Mouse (Mus musculus) thymus, postnatal 25 days (tissue): Measurements from ENCODE around the gene Sema5b.
"Not testable (repeated sequence)": the region's sequence is repeated elsewhere in the genome, so short reads cannot be mapped to it uniquely, and the experiment has no call there.

Experiments used
- DNase-seq: peaks from one replicate; pipeline ENCODE4 v3.0.0; 2022

Sema5b gene

GRCm38 (mm10) chr16:35555596-35556482, 14.9 kb downstream of the Sema5b start:
- no peak for DNase-seq

GRCm38 (mm10) chr16:35557038-35557437, 16.1 kb downstream of the Sema5b start:
- no peak for DNase-seq

- DNase-seq, result no peak
These were observed 20.6 kb downstream of the Sema5b start for GRCm38 (mm10) chr16:35561541-35561940.

- DNase-seq, result no peak
These were observed 23.4 kb downstream of the Sema5b start for GRCm38 (mm10) chr16:35564246-35564905.

GRCm38 (mm10) chr16:35565601-35566000, 24.7 kb downstream of the Sema5b start:
- DNase-seq, result not testable (repeated sequence)

- DNase-seq, result no peak
These were observed 27.4 kb downstream of the Sema5b start for GRCm38 (mm10) chr16:35568225-35568880.

GRCm38 (mm10) chr16:35569347-35569746, 28.4 kb downstream of the Sema5b start:
- no peak for DNase-seq

GRCm38 (mm10) chr16:35569758-35570157, 28.8 kb downstream of the Sema5b start:
- DNase-seq, result no peak

GRCm38 (mm10) chr16:35570627-35571026, 29.7 kb downstream of the Sema5b start:
- DNase-seq, result no peak

- no peak for DNase-seq
These were observed 32.6 kb downstream of the Sema5b start for GRCm38 (mm10) chr16:35573586-35573985.

GRCm38 (mm10) chr16:35577181-35577941, 36.4 kb downstream of the Sema5b start:
- no peak for DNase-seq

GRCm38 (mm10) chr16:35581299-35581698, 40.4 kb downstream of the Sema5b start:
- DNase-seq, result no peak

GRCm38 (mm10) chr16:35583551-35584080, 42.7 kb downstream of the Sema5b start:
- no peak for DNase-seq

- no peak for DNase-seq
These were observed 44.3 kb downstream of the Sema5b start for GRCm38 (mm10) chr16:35585126-35585694.

GRCm38 (mm10) chr16:35587046-35587779, 46.3 kb downstream of the Sema5b start:
- DNase-seq, result no peak

- DNase-seq, result no peak
These were observed 47.0 kb downstream of the Sema5b start for GRCm38 (mm10) chr16:35587866-35588465.

- no peak for DNase-seq
These were observed 47.8 kb downstream of the Sema5b start for GRCm38 (mm10) chr16:35588731-35589151.

- no peak for DNase-seq
These were observed 50.8 kb downstream of the Sema5b start for GRCm38 (mm10) chr16:35591756-35592155.

GRCm38 (mm10) chr16:35592274-35593065, 51.5 kb downstream of the Sema5b start:
- DNase-seq, result no peak

- DNase-seq, result no peak
These were observed 52.5 kb downstream of the Sema5b start for GRCm38 (mm10) chr16:35593474-35593873.
